Mouse (Mus musculus) limb, embryonic 11.5 days (tissue): Measurements from ENCODE around the gene Patj. TPM values are rescaled to one million over a fixed set of nuclear protein-coding genes. Genes with fewer than 3 reads are reported as not detected.

Experiments used
- ATAC-seq: fragments of 200-750 bp; cut with Nextera tagmentation; 2 replicates; pipeline ENCODE4 v1.8.0; 2017; ENCODE audit warnings: low read depth; ENCODE audit not compliant: insufficient number of reproducible peaks, low FRiP score, low TSS enrichment
- DNase-seq: peaks from one replicate; pipeline ENCODE4 v3.0.0-alpha.2; 2015; ENCODE audit warnings: low spot score
- H3K27ac ChIP-seq: fragments of 300-500 bp; sonication (generic); replicated peaks from 2 replicates; pipeline ENCODE4 v1.5.1; 2014; ENCODE audit warnings: low read depth, mild to moderate bottlenecking, low read length
- H3K27me3 ChIP-seq: fragments of 300-500 bp; sonication (generic); 2 replicates; pipeline ENCODE4 v1.6.1; 2014; ENCODE audit warnings: mild to moderate bottlenecking, low read length, mixed read lengths; ENCODE audit not compliant: control insufficient read depth, insufficient read depth
- H3K36me3 ChIP-seq: fragments of 300-500 bp; sonication (generic); 2 replicates; pipeline ENCODE4 v1.6.1; 2014; ENCODE audit warnings: mild to moderate bottlenecking, low read length, moderate library complexity, mixed read lengths; ENCODE audit not compliant: control insufficient read depth, insufficient read depth
- H3K4me1 ChIP-seq: fragments of 300-500 bp; sonication (generic); 2 replicates; pipeline ENCODE4 v1.6.1; 2014; ENCODE audit warnings: low read length, mixed read lengths; ENCODE audit not compliant: control insufficient read depth, insufficient read depth
- H3K4me2 ChIP-seq: fragments of 300-500 bp; sonication (generic); 2 replicates; pipeline ENCODE4 v1.6.1; 2014; ENCODE audit warnings: low read depth, mild to moderate bottlenecking, moderate library complexity; ENCODE audit not compliant: severe bottlenecking
- H3K4me3 ChIP-seq: fragments of 300-500 bp; sonication (generic); 2 replicates; pipeline ENCODE4 v1.5.1; 2014; ENCODE audit warnings: low read depth, low read length
- H3K9ac ChIP-seq: fragments of 300-500 bp; sonication (generic); 2 replicates; pipeline ENCODE4 v1.6.1; 2014; ENCODE audit warnings: mild to moderate bottlenecking, low read length
- H3K9me3 ChIP-seq: fragments of 300-500 bp; sonication (generic); 2 replicates; pipeline ENCODE4 v1.6.1; 2016; ENCODE audit warnings: low read length; ENCODE audit not compliant: control insufficient read depth
- WGBS: fragments of 180-500 bp; shearing (Covaris S2); extraction: QIAGEN DNeasy Blood & Tissue Kit; methylation state at CpG from one replicate; pipeline ENCODE4 v1.1.7; 2014; 5-methylcytosine and 5-hydroxymethylcytosine counted together
- polyA plus RNA-seq: library from polyadenylated mRNA; unstranded; fragments of >200 nt; fragmentation: Nextera tagmentation; extraction: Ambion mirVana; gene quantifications from 2 replicates; pipeline ENCODE4 v1.2.1, GENCODE M21; 2014

Patj gene
- polyA plus RNA-seq, 1 experiment from 2014 or later, result 19.4 TPM

- Histone ChIP-seq H3K4me1 (no peaks in the 10 kb centered on the region), H3K36me3 (no peaks in the 10 kb centered on the region), H3K27me3 (no peaks in the 10 kb centered on the region), H3K4me2 (no peak overlapping the region), H3K27ac (no peak overlapping the region), H3K4me3 (no peak overlapping the region), H3K9me3 (no peaks in the 10 kb centered on the region), H3K9ac (no peak overlapping the region)
- WGBS, result 86% methylated on average over 3 of the region's 3 CpGs
- ATAC-seq (no peak), DNase-seq (no peak)
Observed at GRCm38 (mm10) chr4:98577957-98578541, 182.5 kb downstream of the Patj start.

GRCm38 (mm10) chr4:98581456-98581855, 185.9 kb downstream of the Patj start:
- Histone ChIP-seq H3K27ac (no peak overlapping the region), H3K9ac (no peak overlapping the region), H3K4me3 (no peak overlapping the region), H3K4me2 (no peak overlapping the region), H3K36me3 (no peaks in the 10 kb centered on the region), H3K27me3 (no peaks in the 10 kb centered on the region), H3K4me1 (no peaks in the 10 kb centered on the region), H3K9me3 (no peaks in the 10 kb centered on the region)
- ATAC-seq, result no peak
- DNase-seq, result no peak
- WGBS, result 78% methylated on average over 8 of the region's 8 CpGs

- H3K9ac ChIP-seq, result no peak overlapping the region
- H3K4me3 ChIP-seq, result no peak overlapping the region
- WGBS, result 84% methylated on average over 5 of the region's 5 CpGs
- no peak overlapping the region for H3K27ac ChIP-seq
- DNase-seq, result no peak
- H3K4me1 ChIP-seq, result no peaks in the 10 kb centered on the region
- no peak overlapping the region for H3K4me2 ChIP-seq
- H3K36me3 ChIP-seq, result no peaks in the 10 kb centered on the region
- ATAC-seq, result no peak
- H3K9me3 ChIP-seq, result no peaks in the 10 kb centered on the region
- H3K27me3 ChIP-seq, result no peaks in the 10 kb centered on the region
Observed at GRCm38 (mm10) chr4:98584023-98584422, 188.4 kb downstream of the Patj start.

- WGBS, result 80% methylated on average over 4 of the region's 4 CpGs
- Histone ChIP-seq H3K9ac (no peak overlapping the region), H3K4me3 (no peak overlapping the region), H3K27me3 (no peaks in the 10 kb centered on the region), H3K36me3 (no peaks in the 10 kb centered on the region), H3K4me2 (no peak overlapping the region), H3K4me1 (no peaks in the 10 kb centered on the region), H3K9me3 (no peaks in the 10 kb centered on the region), H3K27ac (no peak overlapping the region)
- no peak for DNase-seq
- ATAC-seq, result no peak
Observed at GRCm38 (mm10) chr4:98586303-98586702, 190.7 kb downstream of the Patj start.

- 77% methylated on average over 2 of the region's 2 CpGs for WGBS
- Histone ChIP-seq H3K9ac (no peak overlapping the region), H3K27me3 (no peaks in the 10 kb centered on the region), H3K4me1 (no peaks in the 10 kb centered on the region), H3K36me3 (no peaks in the 10 kb centered on the region), H3K27ac (no peak overlapping the region), H3K4me3 (no peak overlapping the region), H3K4me2 (no peak overlapping the region), H3K9me3 (no peaks in the 10 kb centered on the region)
- ATAC-seq, result no peak
- DNase-seq, result no peak
Observed at GRCm38 (mm10) chr4:98587686-98588085, 192.1 kb downstream of the Patj start.

- no peaks in the 10 kb centered on the region for H3K27me3 ChIP-seq
Observed at GRCm38 (mm10) chr4:98593961-98594360, 198.4 kb downstream of the Patj start.

GRCm38 (mm10) chr4:98598546-98598971, 203.0 kb downstream of the Patj start:
- Histone ChIP-seq H3K9me3 (no peaks in the 10 kb centered on the region), H3K9ac (no peak overlapping the region), H3K4me1 (peaks cover 3% of the 10 kb centered on the region; the same call in 1 of the 2 replicates), H3K27me3 (no peaks in the 10 kb centered on the region), H3K4me2 (no peak overlapping the region), H3K36me3 (no peaks in the 10 kb centered on the region), H3K27ac (no peak overlapping the region), H3K4me3 (no peak overlapping the region)
- peak; percentile 60; the same call in 1 of the 2 replicates for ATAC-seq
- peak; percentile 24 for DNase-seq
- 55% methylated on average over 1 of the region's 1 CpGs for WGBS

More at GRCm38 (mm10) chr4:98593961-98594360, 198.4 kb downstream of the Patj start:
- Histone ChIP-seq H3K4me3 (no peak overlapping the region), H3K9me3 (no peaks in the 10 kb centered on the region), H3K4me2 (no peak overlapping the region), H3K9ac (no peak overlapping the region), H3K36me3 (no peaks in the 10 kb centered on the region), H3K27ac (no peak overlapping the region), H3K4me1 (no peaks in the 10 kb centered on the region)
- no peak for DNase-seq
- no peak for ATAC-seq
- WGBS, result 88% methylated on average over 1 of the region's 1 CpGs

GRCm38 (mm10) chr4:98599358-98599757, 203.8 kb downstream of the Patj start:
- H3K36me3 ChIP-seq, result no peaks in the 10 kb centered on the region
- H3K27me3 ChIP-seq, result no peaks in the 10 kb centered on the region
- no peaks in the 10 kb centered on the region for H3K9me3 ChIP-seq
- H3K4me1 ChIP-seq, result peaks cover 3% of the 10 kb centered on the region; the same call in 1 of the 2 replicates
- H3K4me3 ChIP-seq, result no peak overlapping the region
- peak; percentile 37; the same call in 1 of the 2 replicates for ATAC-seq
- no peak overlapping the region for H3K4me2 ChIP-seq
- DNase-seq, result no peak
- no peak overlapping the region for H3K27ac ChIP-seq
- 41% methylated on average over 6 of the region's 6 CpGs for WGBS
- no peak overlapping the region for H3K9ac ChIP-seq

- DNase-seq (no peak), ATAC-seq (no peak)
- no peak overlapping the region for H3K4me3 ChIP-seq
- 59% methylated on average over 6 of the region's 6 CpGs for WGBS
- no peaks in the 10 kb centered on the region for H3K27me3 ChIP-seq
- H3K27ac ChIP-seq, result no peak overlapping the region
- no peak overlapping the region for H3K4me2 ChIP-seq
- no peaks in the 10 kb centered on the region for H3K36me3 ChIP-seq
- no peak overlapping the region for H3K9ac ChIP-seq
- H3K9me3 ChIP-seq, result no peaks in the 10 kb centered on the region
- peaks cover 3% of the 10 kb centered on the region; the same call in 1 of the 2 replicates for H3K4me1 ChIP-seq
Observed at GRCm38 (mm10) chr4:98603131-98603530, 207.5 kb downstream of the Patj start.
